Mouse (Mus musculus) thymus, adult 2 months (tissue): Measurements from ENCODE around the gene Leng1. TPM values are rescaled to one million over a fixed set of nuclear protein-coding genes. Genes with fewer than 3 reads are reported as not detected.
"Not testable (repeated sequence)": the region's sequence is repeated elsewhere in the genome, so short reads cannot be mapped to it uniquely, and the experiment has no call there.

Experiments
- DNase-seq: peaks from one replicate; pipeline ENCODE4 v3.0.0; 2021
- H3K27ac ChIP-seq: fragments of 200-500 bp; 2 replicates; pipeline ENCODE4 v1.5.1; 2012; ENCODE audit warnings: low read length, control low read depth; ENCODE audit not compliant: control insufficient read depth, insufficient read depth
- H3K27me3 ChIP-seq: fragments of 200-500 bp; 2 replicates; pipeline ENCODE4 v1.6.1; 2012; ENCODE audit warnings: mild to moderate bottlenecking, low read length, moderate library complexity, mixed read lengths; ENCODE audit not compliant: control insufficient read depth, insufficient read depth
- H3K36me3 ChIP-seq: fragments of 200-500 bp; 2 replicates; pipeline ENCODE4 v1.6.1; 2012; ENCODE audit warnings: mild to moderate bottlenecking, low read length, moderate library complexity; ENCODE audit not compliant: control insufficient read depth, insufficient read depth
- H3K4me1 ChIP-seq: fragments of 200-500 bp; replicated peaks from 2 replicates; pipeline ENCODE4 v1.6.1; 2012; ENCODE audit warnings: low read length; ENCODE audit not compliant: control insufficient read depth, insufficient read depth
- H3K4me3 ChIP-seq: fragments of 200-500 bp; 2 replicates; pipeline ENCODE4 v1.5.1; 2012; ENCODE audit warnings: mild to moderate bottlenecking, low read length, control low read depth, moderate library complexity; ENCODE audit not compliant: control insufficient read depth, insufficient read depth
- CTCF ChIP-seq: fragments of 200-500 bp; IDR thresholded peaks from 2 replicates; pipeline ENCODE4 v1.5.1; 2012; ENCODE audit warnings: mild to moderate bottlenecking, control low read depth, low read length, moderate library complexity, borderline replicate concordance; ENCODE audit not compliant: control insufficient read depth, poor library complexity, insufficient read depth; ENCODE audit errors: extremely low read depth
- POLR2A ChIP-seq: fragments of 200-500 bp; IDR thresholded peaks from 2 replicates; pipeline ENCODE4 v1.6.1; 2012; ENCODE audit warnings: mild to moderate bottlenecking, low read length, control low read depth, moderate library complexity; ENCODE audit not compliant: control insufficient read depth, poor library complexity, insufficient read depth; ENCODE audit errors: extremely low read depth
- WGBS: fragments of 180-500 bp; shearing (Covaris S2); methylation state at CpG from one replicate; pipeline ENCODE4 v1.1.7; 2018; 5-methylcytosine and 5-hydroxymethylcytosine counted together
- polyA plus RNA-seq: library from polyadenylated mRNA; depleted of rRNA; stranded (reverse); fragments of >200 nt; gene quantifications from 2 replicates; pipeline ENCODE4 v1.2.3, GENCODE M21; 2012

The Leng1 gene
- polyA plus RNA-seq, 1 experiment, result 4.3 TPM

DNA sequence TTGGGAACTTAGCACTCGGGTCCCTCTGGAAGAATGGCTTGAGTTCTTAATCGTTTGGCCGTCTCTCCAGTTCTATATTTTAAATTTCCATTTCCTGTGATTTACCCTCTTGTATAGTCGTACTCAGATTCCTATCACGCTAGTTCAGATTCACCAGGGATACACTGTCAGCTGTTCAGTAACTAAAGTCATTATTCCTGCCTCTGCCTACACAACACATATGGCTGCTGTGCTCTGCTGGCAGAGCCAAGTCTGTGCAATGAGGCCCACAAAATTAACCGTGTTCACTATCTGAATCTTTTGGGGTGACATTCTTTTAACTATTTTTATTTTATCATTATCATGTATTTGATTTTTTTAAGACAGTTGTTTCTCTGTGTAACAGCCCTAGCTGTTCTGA is 32.8 kb upstream of the Leng1 start:
- Histone ChIP-seq H3K4me3 (no peak overlapping the region), H3K4me1 (peaks cover 6% of the 10 kb centered on the region; the same call in 1 of the 2 replicates), H3K27me3 (no peaks in the 10 kb centered on the region), H3K36me3 (no peaks in the 10 kb centered on the region), H3K27ac (no peak overlapping the region)
- TF ChIP-seq POLR2A (no peak), CTCF (no peak)
- DNase-seq, result no peak
- 98% methylated on average over 6 of the region's 6 CpGs for WGBS

DNA sequence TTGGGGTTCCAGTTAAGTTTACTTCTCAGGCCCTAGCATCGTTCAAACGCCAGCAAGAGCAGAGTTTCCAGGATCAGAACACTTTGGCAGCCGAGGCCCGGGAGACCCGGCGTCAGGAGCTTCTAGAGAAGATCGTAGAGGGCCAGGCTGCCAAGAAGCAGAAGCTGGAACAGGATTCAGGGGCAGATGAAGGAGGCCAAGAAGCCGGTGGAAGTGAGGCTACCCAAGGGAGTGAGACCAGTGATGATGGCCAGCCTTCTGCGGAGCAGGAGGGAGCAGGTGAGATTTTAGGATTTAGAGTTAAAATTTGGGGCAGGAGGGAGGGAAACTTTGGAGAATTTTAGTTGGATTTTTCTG is 29.3 kb upstream of the Leng1 start:
- H3K36me3 ChIP-seq, H3K27me3 ChIP-seq, H3K27ac ChIP-seq: not testable (repeated sequence)
- DNase-seq, result peak; percentile 7
- H3K4me1 ChIP-seq, result peaks cover 16% of the 10 kb centered on the region
- H3K4me3 ChIP-seq, result peak overlapping the region; percentile 69
- WGBS, result 7% methylated on average over 9 of the region's 9 CpGs

DNA sequence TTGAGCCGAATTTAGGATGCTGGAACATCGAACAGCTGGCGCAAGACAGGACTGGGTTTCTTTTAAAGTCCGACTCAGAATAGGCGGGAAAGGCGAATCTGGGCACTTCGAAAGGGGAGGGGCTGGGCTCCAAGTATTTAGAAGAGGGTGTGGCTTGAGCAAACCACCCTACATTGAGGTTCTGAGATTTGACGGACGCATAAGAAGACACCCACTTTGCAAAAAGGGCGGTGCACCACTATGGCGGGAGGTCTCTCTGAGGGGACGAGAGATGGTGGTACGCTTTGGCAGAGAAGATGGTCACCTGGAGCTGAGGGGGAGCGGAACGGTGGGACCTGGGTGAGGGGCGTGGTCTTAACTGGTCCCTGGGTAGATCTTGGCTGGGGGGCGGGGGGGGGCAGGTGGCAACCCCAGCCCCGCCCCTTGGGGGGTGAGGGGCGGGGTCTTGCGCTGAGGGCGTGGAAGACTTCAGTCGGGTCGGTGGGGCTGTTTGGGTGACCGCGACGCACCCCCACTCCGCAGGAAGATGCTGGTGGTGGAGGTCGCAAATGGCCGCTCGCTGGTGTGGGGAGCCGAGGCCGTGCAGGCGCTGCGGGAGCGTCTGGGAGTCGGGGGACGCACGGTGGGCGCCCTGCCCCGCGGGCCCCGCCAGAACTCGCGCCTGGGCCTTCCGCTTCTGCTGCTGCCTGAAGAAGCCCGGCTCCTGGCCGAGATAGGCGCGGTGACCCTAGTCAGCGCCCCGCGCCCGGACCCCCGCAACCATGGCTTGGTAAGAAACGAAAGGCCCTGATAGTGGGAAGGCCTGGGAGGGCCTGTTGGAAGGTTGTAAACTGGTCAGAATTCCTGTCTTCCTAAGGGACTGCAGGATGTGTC is 28.7 kb upstream of the Leng1 start:
- peak overlapping the region; percentile 77 for H3K27ac ChIP-seq
- H3K36me3 ChIP-seq, result no peaks in the 10 kb centered on the region
- peaks cover 16% of the 10 kb centered on the region for H3K4me1 ChIP-seq
- H3K27me3 ChIP-seq, result no peaks in the 10 kb centered on the region
- peak overlapping the region; percentile 69 for H3K4me3 ChIP-seq
- WGBS, result under 1% methylated on average over 55 of the region's 55 CpGs
- DNase-seq, result peak; percentile 55
- TF ChIP-seq POLR2A (no peak), CTCF (no peak)

DNA sequence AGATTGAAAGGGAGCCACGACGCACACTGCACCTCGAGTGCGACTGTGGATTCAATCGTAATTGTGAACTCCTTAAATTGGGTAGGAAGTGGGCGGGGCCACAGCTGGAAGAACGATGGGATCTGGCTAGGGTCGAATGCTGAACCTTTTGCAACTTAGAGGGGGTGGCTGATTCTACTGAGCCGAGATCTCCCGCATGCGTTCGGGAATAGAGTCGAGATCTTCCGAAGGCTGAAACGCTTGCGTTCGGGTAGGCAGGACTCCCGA is 28.1 kb upstream of the Leng1 start:
- Histone ChIP-seq H3K4me3 (peak overlapping the region; percentile 69), H3K36me3 (no peaks in the 10 kb centered on the region), H3K27ac (peak overlapping the region; percentile 77), H3K4me1 (peaks cover 16% of the 10 kb centered on the region), H3K27me3 (no peaks in the 10 kb centered on the region)
- WGBS, result 0% methylated on average over 18 of the region's 18 CpGs
- no peak for TF ChIP-seq POLR2A
- TF ChIP-seq CTCF, result no peak
- DNase-seq, result no peak

DNA sequence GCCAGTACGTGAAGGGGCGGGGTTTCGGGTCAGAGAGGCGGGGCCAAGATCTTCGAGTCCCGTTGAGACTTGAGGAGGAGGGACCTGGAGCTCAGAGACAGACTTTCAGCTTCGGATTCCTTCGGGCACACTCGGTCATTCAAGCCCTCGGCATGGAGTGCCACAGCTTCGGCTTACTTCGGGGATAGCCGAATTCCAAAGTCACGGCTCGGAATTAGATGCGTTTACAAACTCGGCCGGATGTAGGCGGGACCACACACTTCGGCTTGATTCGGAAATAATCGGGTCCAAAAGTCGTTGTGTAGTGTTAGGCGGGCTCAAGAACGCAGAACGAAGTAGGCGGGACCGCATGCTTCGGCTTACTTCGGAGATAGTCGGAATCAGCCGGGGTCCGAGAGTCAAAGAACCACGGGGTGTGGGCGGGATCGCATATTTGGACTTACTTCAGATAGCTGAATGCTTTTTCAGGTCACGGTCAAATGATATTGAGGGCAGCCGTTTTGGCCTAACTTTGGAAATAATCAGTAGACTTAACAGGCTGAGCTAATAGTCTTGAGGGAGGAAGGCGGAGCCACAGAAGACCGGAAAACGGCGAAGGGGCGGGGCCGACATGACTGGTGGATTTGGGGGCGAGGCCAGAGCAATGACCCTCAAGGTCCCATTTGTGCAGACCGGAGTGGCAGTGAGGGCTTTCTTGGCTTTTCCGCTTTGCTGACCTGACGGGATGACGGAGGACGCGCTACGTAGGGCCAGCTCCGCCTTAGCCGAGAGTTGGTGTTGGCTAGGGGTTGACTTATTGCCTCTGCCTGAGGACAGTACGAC is 27.6 kb upstream of the Leng1 start, which contains the start of gene Mboat7:
TSS of gene Mboat7 (minus strand) at position 537 of the 822 bp plus-strand sequence.
- peaks cover 16% of the 10 kb centered on the region for H3K4me1 ChIP-seq
- peak within 1 kb of the TSS; percentile 69 for H3K4me3 ChIP-seq
- peak within 1 kb of the TSS; percentile 77 for H3K27ac ChIP-seq
- no peaks in the 10 kb centered on the region for H3K36me3 ChIP-seq
- TF ChIP-seq CTCF (0 out of 2 replicates have a peak, but pooled peaks have one; percentile 21), POLR2A (peak; percentile 50; the same call in 1 of the 2 replicates)
- H3K27me3 ChIP-seq, result no peaks in the 10 kb centered on the region
- DNase-seq, result peak; percentile 99
- WGBS, result under 1% methylated on average over 55 of the region's 55 CpGs

DNA sequence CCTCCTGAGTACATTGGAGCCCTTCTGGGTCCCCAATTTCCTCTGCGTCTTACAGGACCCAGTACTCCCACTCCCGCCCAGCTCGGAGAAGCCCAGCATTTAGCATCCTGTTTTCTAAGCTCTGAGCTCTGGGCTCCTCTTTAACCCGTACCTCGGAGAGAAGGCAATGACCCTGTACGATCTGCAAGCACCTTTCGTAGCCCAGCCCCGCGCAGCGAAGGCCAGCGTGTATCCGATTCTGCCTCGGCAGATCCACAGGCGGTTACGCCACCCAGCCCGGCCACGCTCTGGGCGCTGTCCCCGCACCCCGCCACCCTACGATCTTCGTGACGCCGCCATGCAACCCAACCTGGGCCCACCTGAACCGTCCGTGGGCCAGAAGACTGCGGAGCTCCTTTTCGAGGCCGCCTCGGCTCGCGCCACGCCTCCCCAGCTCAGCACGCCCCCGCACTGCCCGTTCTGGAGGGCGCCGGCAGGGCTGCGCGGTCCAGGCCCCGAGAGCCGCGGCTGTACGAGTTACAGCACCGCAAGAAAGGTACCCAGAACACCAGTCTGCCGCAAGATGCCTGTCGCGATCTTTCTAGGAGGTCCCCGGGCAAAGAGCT is 26.8 kb upstream of the Leng1 start, which contains the start of gene Tsen34:
TSS of gene Tsen34 (plus strand) at position 482 of the 605 bp plus-strand sequence.
- DNase-seq, result no peak
- H3K4me3 ChIP-seq, result peak within 1 kb of the TSS; percentile 69
- peaks cover 16% of the 10 kb centered on the region for H3K4me1 ChIP-seq
- no peaks in the 10 kb centered on the region for H3K27me3 ChIP-seq
- under 1% methylated on average over 49 of the region's 49 CpGs for WGBS
- no peak for TF ChIP-seq CTCF
- no peak; the same call in 1 of the 2 replicates for TF ChIP-seq POLR2A
- peak within 1 kb of the TSS; percentile 77 for H3K27ac ChIP-seq
- H3K36me3 ChIP-seq, result no peaks in the 10 kb centered on the region
